Mouse (Mus musculus): ENCODE measurements around the gene Gm21954. TPM values are rescaled to one million over a fixed set of nuclear protein-coding genes. Genes with fewer than 3 reads are reported as not detected.

Gene Gm21954
- not detected for total RNA-seq (2021)
- long read RNA-seq, experiment 1, partial matches to known transcripts, result 0 of 5 reads
- long read RNA-seq, experiment 1, other reads (novel, unspliced or antisense), result 5 of 5 reads
- long read RNA-seq, experiment 2, partial matches to known transcripts, result 0 of 4 reads
- long read RNA-seq, experiment 2, other reads (novel, unspliced or antisense), result 4 of 4 reads

- DNase-seq (ENCODE audit: extremely low spot score in 1 of 2, low spot score in 2 of 2), result peak in 1 of 2 experiments; percentile 5
- H3K4me3 ChIP-seq, result no peak within 1 kb of the TSS
- intact Hi-C loops (cut with DNase I), result no loop called here
- no peak for TF ChIP-seq CTCF (IDR thresholded peaks at IDR 0.05)
- H3K27ac ChIP-seq, result peak within 1 kb of the TSS; percentile 40; the same call in 1 of the 2 replicates
These were observed at the start of gene Gm21954 for GRCm38 (mm10) chr3:55472110-55472509. Gene Gm21954 (minus strand): TSS chr3:55472210.

DNA sequence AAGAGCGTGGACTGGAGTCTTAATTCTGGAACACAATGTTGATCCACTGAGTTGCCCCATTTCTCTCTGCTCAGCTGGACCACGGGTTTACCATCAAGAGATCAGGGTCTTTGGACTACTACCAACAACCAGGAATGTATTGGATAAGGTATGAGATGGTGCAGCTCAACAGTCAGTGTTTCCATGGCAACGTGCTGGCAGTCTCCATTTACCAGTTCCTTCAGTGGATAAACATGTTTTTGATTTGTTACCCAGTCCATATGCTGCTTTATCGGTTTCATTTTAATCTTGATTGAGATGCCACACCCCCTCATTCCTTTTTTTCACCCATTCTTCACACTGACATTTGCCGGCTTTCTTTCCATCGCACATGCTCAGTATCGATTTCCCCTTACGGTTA is 49.8 kb upstream of the Gm21954 start:
- DNase-seq (ENCODE audit: extremely low spot score in 1 of 2, low spot score in 2 of 2), result no peak
- Histone ChIP-seq H3K27ac (peak overlapping the region; percentile 61), H3K4me3 (no peak overlapping the region)
- TF ChIP-seq CTCF (IDR thresholded peaks at IDR 0.05), result no peak
- intact Hi-C loops (cut with DNase I), result no loop called here

DNA sequence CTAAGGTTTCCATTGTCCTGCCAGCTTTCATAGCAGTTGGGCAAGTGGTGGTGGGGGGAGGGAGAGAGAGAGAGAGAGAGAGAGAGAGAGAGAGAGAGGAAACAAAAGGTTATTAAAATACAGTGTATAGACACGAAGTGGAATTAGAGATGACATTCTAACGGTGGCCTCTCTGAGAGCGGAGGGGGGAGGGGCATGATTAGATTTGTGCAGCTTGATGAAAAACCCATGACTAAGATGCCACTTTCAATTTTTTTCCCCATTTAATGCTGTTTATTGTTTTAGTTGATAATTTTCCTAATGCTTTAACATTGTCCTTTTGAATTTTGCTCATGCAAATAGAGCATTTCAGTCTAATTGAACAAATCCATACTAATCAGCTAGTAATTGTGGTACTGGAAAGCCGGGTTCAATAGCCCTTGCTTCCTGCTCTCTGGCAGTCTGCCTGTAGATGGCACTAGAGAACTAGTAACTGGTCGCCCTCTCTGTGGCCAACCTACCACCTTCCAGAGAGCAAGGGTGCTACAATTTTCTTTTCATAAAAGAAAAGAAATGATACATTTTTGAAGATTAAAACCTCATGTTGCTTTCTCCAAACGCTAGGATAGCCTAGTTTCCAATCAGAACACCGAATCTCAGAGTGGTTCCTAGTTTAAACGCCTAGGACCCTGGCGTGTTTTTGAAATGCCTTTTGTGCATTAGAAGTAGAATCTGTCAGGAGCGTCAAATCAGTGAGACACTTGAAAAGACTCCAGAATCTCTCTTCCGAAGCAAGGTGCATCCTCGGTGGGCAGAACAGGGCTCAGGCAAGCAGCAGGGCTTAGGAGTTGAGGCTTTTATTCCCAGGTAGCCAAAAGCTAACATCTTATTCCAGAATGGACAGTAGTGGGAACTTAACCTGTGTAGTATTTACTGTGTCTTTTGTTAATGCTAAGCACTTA is 48.5 kb upstream of the Gm21954 start:
- intact Hi-C loops (cut with DNase I), result no loop called here
- peak; percentile 86 for TF ChIP-seq CTCF (IDR thresholded peaks at IDR 0.05)

GRCm38 (mm10) chr3:55517454-55518014 is 45.5 kb upstream of the Gm21954 start:
- no peak overlapping the region for H3K27ac ChIP-seq
- TF ChIP-seq CTCF (IDR thresholded peaks at IDR 0.05), result no peak
- DNase-seq (ENCODE audit: extremely low spot score in 1 of 2, low spot score in 2 of 2), result no peak
- intact Hi-C loops (cut with DNase I), result loop anchor here (10.0 kb wide), 1 partner anchor 1687 kb away; no protein-coding TSS in a partner anchor
- H3K4me3 ChIP-seq, result no peak overlapping the region

More for the DNA sequence above, 48.5 kb upstream of the Gm21954 start:
- Histone ChIP-seq H3K27ac (peak overlapping the region; percentile 58), H3K4me3 (no peak overlapping the region)
- DNase-seq (ENCODE audit: extremely low spot score in 1 of 2, low spot score in 2 of 2), result peak; percentile 69 to 74

DNA sequence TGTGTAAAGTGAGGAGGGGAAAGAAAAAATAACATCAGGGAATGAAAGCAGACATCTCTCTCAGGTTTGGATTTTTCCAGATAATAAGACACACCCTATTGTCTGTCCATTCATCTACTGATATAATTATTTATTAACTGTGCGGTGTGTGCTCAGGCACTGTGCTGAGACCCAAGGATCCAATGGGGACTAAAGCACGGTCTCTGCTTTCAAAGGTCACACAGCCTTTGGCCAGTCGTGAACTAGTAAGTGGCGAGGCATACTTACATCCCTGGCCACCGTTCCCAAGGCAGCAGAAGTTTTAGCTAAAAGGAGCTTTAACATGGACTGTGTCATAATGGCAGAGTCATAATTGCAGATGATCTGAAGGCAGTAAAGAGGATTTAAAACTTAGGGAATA is 44.0 kb upstream of the Gm21954 start:
- TF ChIP-seq CTCF (IDR thresholded peaks at IDR 0.05), result no peak
- Histone ChIP-seq H3K27ac (no peak overlapping the region), H3K4me3 (no peak overlapping the region)
- no peak for DNase-seq (ENCODE audit: extremely low spot score in 1 of 2, low spot score in 2 of 2)
- intact Hi-C loops (cut with DNase I), result loop anchor here (10.0 kb wide), 1 partner anchor 1689 kb away; no protein-coding TSS in a partner anchor

DNA sequence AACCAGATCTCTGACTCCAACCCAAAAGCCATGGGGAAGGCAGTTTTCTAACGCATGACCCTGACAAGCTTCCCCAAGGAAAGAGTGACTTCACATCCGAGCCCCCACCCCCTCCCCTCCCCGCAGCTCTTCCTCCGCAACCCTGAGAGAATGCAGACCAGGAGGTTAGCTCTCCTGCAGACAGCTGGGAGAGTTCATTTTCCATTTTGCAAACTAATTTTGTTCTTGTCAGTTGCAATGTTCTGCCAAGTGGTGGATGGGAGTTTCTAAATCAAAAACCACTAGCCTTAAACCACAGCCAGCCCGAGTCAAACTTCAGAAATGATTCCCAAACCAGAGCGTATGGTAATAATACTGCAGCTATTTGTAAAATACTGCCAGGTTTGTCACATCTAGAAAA is 39.6 kb upstream of the Gm21954 start:
- intact Hi-C loops (cut with DNase I), result loop anchor here (10.0 kb wide), 1 partner anchor 1693 kb away; no protein-coding TSS in a partner anchor

DNA sequence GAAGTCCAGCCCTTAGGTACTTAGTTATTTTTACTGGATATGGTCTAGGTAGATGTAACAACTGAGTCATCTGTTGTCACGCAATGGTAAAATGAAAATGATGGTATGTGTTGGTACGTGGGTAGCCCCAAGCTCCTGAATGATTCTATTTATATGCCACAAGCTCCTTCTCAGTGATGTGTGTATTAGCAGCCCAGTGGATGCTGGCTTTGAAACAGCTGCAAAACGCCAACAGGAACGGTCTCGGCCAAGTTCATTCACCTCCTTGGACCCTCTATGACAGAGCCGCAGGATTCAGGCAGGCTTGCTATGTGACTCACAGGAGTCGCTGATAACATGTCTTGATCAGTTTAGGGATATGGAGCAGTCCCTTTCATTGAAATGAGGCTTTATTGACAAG is 38.2 kb upstream of the Gm21954 start:
- no peak overlapping the region for H3K4me3 ChIP-seq
- TF ChIP-seq CTCF (IDR thresholded peaks at IDR 0.05), result no peak
- no peak for DNase-seq (ENCODE audit: extremely low spot score in 1 of 2, low spot score in 2 of 2)
- H3K27ac ChIP-seq, result peak overlapping the region; percentile 50
- intact Hi-C loops (cut with DNase I), result loop anchor here (10.0 kb wide), 1 partner anchor 1695 kb away; no protein-coding TSS in a partner anchor

More for the DNA sequence above, 39.6 kb upstream of the Gm21954 start:
- no peak for DNase-seq (ENCODE audit: extremely low spot score in 1 of 2, low spot score in 2 of 2)
- peak overlapping the region; percentile 50; the same call in 1 of the 2 replicates for H3K27ac ChIP-seq
- H3K4me3 ChIP-seq, result no peak overlapping the region
- TF ChIP-seq CTCF (IDR thresholded peaks at IDR 0.05), result no peak

DNA sequence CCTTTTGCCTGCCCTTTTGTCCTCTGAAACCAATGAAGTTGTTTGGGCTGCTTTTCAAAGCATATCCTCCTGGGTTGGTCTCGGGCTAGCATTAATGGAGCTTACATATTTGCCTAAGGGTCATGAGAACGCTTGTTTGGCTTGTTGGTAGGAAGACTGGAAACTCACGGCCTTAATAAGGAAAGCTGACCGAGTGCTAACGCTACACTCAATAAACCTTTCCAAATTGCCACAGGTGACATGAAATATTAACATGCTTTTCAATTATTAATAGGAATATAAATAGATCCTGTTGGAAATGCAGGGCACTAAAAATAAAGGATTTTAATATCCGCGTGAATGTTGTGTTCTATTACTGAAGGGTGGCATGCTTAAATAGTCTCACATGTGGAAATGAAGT is 27.3 kb upstream of the Gm21954 start:
- intact Hi-C loops (cut with DNase I), result no loop called here
- Histone ChIP-seq H3K4me3 (no peak overlapping the region), H3K27ac (no peak overlapping the region)
- TF ChIP-seq CTCF (IDR thresholded peaks at IDR 0.05), result no peak
- no peak for DNase-seq (ENCODE audit: extremely low spot score in 1 of 2, low spot score in 2 of 2)

GRCm38 (mm10) chr3:55496462-55496941 is 24.5 kb upstream of the Gm21954 start:
- no peak for TF ChIP-seq CTCF (IDR thresholded peaks at IDR 0.05)
- intact Hi-C loops (cut with DNase I), result no loop called here
- no peak overlapping the region for H3K4me3 ChIP-seq
- H3K27ac ChIP-seq, result no peak overlapping the region
- no peak for DNase-seq (ENCODE audit: extremely low spot score in 1 of 2, low spot score in 2 of 2)

GRCm38 (mm10) chr3:55495866-55496265 is 23.9 kb upstream of the Gm21954 start:
- TF ChIP-seq CTCF (IDR thresholded peaks at IDR 0.05), result no peak

DNA sequence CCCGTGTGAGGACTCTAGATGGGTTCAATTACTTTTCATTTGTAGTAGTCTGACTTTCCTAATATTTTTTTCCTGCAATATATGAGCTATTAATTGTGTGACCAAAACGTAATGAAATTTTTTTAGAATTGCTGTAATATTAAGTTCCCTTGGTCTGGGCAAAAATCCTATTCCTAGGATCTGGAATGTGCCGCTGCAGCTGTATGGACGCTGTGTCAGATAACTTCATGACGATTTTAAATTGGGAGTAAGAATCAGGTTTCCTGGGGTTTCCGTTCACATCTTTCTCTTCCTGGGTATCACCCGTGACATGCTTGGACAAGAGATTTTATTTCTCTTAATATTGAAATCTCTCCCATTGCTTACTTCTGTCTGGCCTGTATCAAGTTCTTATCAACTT is 23.2 kb upstream of the Gm21954 start:
- no peak for TF ChIP-seq CTCF (IDR thresholded peaks at IDR 0.05)
- DNase-seq (ENCODE audit: extremely low spot score in 1 of 2, low spot score in 2 of 2), result no peak
- intact Hi-C loops (cut with DNase I), result no loop called here

More at GRCm38 (mm10) chr3:55495866-55496265, 23.9 kb upstream of the Gm21954 start:
- H3K27ac ChIP-seq, result no peak overlapping the region
- no peak overlapping the region for H3K4me3 ChIP-seq
- intact Hi-C loops (cut with DNase I), result no loop called here
- DNase-seq (ENCODE audit: extremely low spot score in 1 of 2, low spot score in 2 of 2), result no peak

More for the DNA sequence above, 23.2 kb upstream of the Gm21954 start:
- Histone ChIP-seq H3K4me3 (no peak overlapping the region), H3K27ac (no peak overlapping the region)
